Mouse (Mus musculus): Measurements from ENCODE around the gene Fpr-rs7.

DNA sequence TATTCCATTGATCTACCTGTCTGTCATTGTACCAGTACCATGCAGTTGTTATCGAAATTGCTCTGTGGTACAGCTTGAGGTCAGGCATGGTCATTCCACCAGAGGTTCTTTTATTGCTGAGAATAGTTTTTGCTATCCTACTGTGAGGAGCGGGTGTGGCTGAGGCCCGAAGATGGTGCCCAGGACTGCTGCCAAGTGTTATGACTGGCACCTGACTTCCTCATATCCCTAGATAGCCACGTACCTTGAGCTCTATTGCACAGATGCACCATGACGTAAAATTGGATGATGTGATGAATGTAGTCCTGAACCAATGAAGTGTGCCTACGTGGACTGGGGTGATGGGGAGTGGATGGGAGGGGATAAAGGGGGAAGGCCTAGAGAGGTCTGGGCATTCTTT is 39.9 kb downstream of the Fpr-rs7 start:
- TF ChIP-seq CTCF (conservative IDR thresholded peaks at IDR 0.05; ENCODE audit: low read length): no peak
- TF ChIP-seq NANOG (IDR thresholded peaks at IDR 0.05; ENCODE audit: borderline replicate concordance, low read length): no peak

Measured in E14TG2a.4 (cell line).